Mouse (Mus musculus) MEL (cell line): ENCODE measurements around the gene B230217C12Rik. TPM values are rescaled to one million over a fixed set of nuclear protein-coding genes. Genes with fewer than 3 reads are reported as not detected.

ENCODE experiments used
- DNase-seq: peaks from one replicate; pipeline ENCODE4 v3.0.0; 2011; ENCODE audit warnings: low read depth, low spot score
- H3K27ac ChIP-seq: 2 replicates; pipeline ENCODE4 v1.5.1; 2012; ENCODE audit warnings: low read depth, mild to moderate bottlenecking, control low read depth, low read length, moderate library complexity; ENCODE audit not compliant: control insufficient read depth
- H3K27me3 ChIP-seq, 2 experiments: fragments of 150-350 bp in 1 of 2; sonication (generic) in 1 of 2; 2 replicates each; pipeline ENCODE4 v1.6.1; 2012; ENCODE audit warnings: low read length in 2 of 2, mild to moderate bottlenecking in 2 of 2, improper control_type of control experiment in 1 of 2, moderate library complexity in 1 of 2; ENCODE audit not compliant: insufficient read depth in 2 of 2, control insufficient read depth in 1 of 2
- H3K36me3 ChIP-seq, 2 experiments: 2 replicates each; pipeline ENCODE4 v1.6.1; 2012 to 2014; ENCODE audit warnings: low read length in 2 of 2, improper control_type of control experiment in 1 of 2, inconsistent platforms in 1 of 2, mild to moderate bottlenecking in 1 of 2; ENCODE audit not compliant: insufficient read depth in 2 of 2, control insufficient read depth in 1 of 2
- H3K4me1 ChIP-seq, 2 experiments: fragments of 150-350 bp in 1 of 2; sonication (generic) in 1 of 2; 2 replicates each; pipeline ENCODE4 v1.6.1; 2012; ENCODE audit warnings: low read length in 2 of 2, improper control_type of control experiment in 1 of 2, mild to moderate bottlenecking in 1 of 2; ENCODE audit not compliant: insufficient read depth in 2 of 2, control insufficient read depth in 1 of 2
- H3K4me3 ChIP-seq, 2 experiments: fragments of 150-350 bp in 1 of 2; sonication (generic) in 1 of 2; 2 replicates each; pipeline ENCODE4 v1.5.1; 2012; ENCODE audit warnings: low read depth in 2 of 2, low read length in 2 of 2, mild to moderate bottlenecking in 2 of 2, moderate library complexity in 2 of 2, control low read depth in 1 of 2, improper control_type of control experiment in 1 of 2; ENCODE audit not compliant: control insufficient read depth in 1 of 2, insufficient read depth in 1 of 2
- H3K79me2 ChIP-seq: 2 replicates; pipeline ENCODE4 v1.6.1; 2012; ENCODE audit warnings: mild to moderate bottlenecking, low read length, moderate library complexity; ENCODE audit not compliant: control insufficient read depth, poor library complexity, insufficient read depth
- H3K9ac ChIP-seq: 2 replicates; pipeline ENCODE4 v1.6.1; 2012; ENCODE audit warnings: low read depth, mild to moderate bottlenecking, control low read depth, low read length, moderate library complexity; ENCODE audit not compliant: control insufficient read depth, poor library complexity, severe bottlenecking
- H3K9me3 ChIP-seq: fragments of 150-350 bp; sonication (generic); replicated peaks from 2 replicates; pipeline ENCODE4 v1.6.1; 2012; ENCODE audit warnings: mild to moderate bottlenecking, low read length, improper control_type of control experiment, moderate library complexity; ENCODE audit not compliant: insufficient read depth
- BHLHE40 ChIP-seq: IDR thresholded peaks from 2 replicates; pipeline ENCODE4 v1.6.1; 2012; ENCODE audit warnings: low read depth, mild to moderate bottlenecking, inconsistent platforms, low read length, improper control_type of control experiment, borderline replicate concordance
- CHD1 ChIP-seq: IDR thresholded peaks from 2 replicates; pipeline ENCODE4 v1.6.1; 2012; ENCODE audit warnings: low read depth, mild to moderate bottlenecking, inconsistent platforms, low read length, improper control_type of control experiment
- CHD2 ChIP-seq: IDR thresholded peaks from 2 replicates; pipeline ENCODE4 v1.6.1; 2011; ENCODE audit warnings: low read length, improper control_type of control experiment
- CTCF ChIP-seq, 3 experiments: IDR thresholded peaks in 2 of 3; conservative IDR thresholded peaks in 1 of 3; 2 replicates each; pipeline ENCODE4 v1.5.1; 2011 to 2012; ENCODE audit warnings: low read length in 3 of 3, low read depth in 2 of 3, mild to moderate bottlenecking in 2 of 3, improper control_type of control experiment in 1 of 3, inconsistent platforms in 1 of 3, mixed read lengths in 1 of 3, moderate library complexity in 1 of 3; ENCODE audit not compliant: control insufficient read depth in 1 of 3, insufficient read depth in 1 of 3, poor library complexity in 1 of 3, severe bottlenecking in 1 of 3
- EP300 ChIP-seq, 2 experiments: IDR thresholded peaks; 2 replicates each; pipeline ENCODE4 v1.6.1; 2011; ENCODE audit warnings: improper control_type of control experiment in 2 of 2, low read length in 2 of 2, low read depth in 1 of 2, mild to moderate bottlenecking in 1 of 2
- ETS1 ChIP-seq: IDR thresholded peaks from 2 replicates; pipeline ENCODE4 v1.6.1; 2012; ENCODE audit warnings: low read depth, mild to moderate bottlenecking, inconsistent platforms, low read length, improper control_type of control experiment, moderate library complexity
- GABPA ChIP-seq: IDR thresholded peaks from 2 replicates; pipeline ENCODE4 v1.6.1; 2012; ENCODE audit warnings: low read depth, mild to moderate bottlenecking, inconsistent platforms, low read length, improper control_type of control experiment, moderate library complexity
- HCFC1 ChIP-seq: IDR thresholded peaks from 2 replicates; pipeline ENCODE4 v1.6.1; 2012; ENCODE audit warnings: low read depth, mild to moderate bottlenecking, inconsistent platforms, low read length, improper control_type of control experiment, moderate library complexity
- JUND ChIP-seq: IDR thresholded peaks from 2 replicates; pipeline ENCODE4 v1.6.1; 2011; ENCODE audit warnings: low read depth, mild to moderate bottlenecking, improper control_type of control experiment, low read length
- KAT2A ChIP-seq: conservative IDR thresholded peaks from 2 replicates; pipeline ENCODE4 v1.6.1; 2012; ENCODE audit warnings: low read depth, low read length, improper control_type of control experiment, inconsistent platforms
- MAFK ChIP-seq: IDR thresholded peaks from 2 replicates; pipeline ENCODE4 v1.6.1; 2011; ENCODE audit warnings: low read depth, mild to moderate bottlenecking, low read length, improper control_type of control experiment, borderline replicate concordance
- MEF2A ChIP-seq: IDR thresholded peaks from 2 replicates; pipeline ENCODE4 v1.6.1; 2014; ENCODE audit warnings: low read depth, mild to moderate bottlenecking, inconsistent platforms, low read length, improper control_type of control experiment; ENCODE audit not compliant: poor library complexity, insufficient replicate concordance, severe bottlenecking; ENCODE audit errors: extremely low read depth
- MXI1 ChIP-seq: IDR thresholded peaks from 2 replicates; pipeline ENCODE4 v1.6.1; 2011; ENCODE audit warnings: mild to moderate bottlenecking, low read depth, low read length, improper control_type of control experiment
- MYB ChIP-seq: IDR thresholded peaks from 2 replicates; pipeline ENCODE4 v1.6.1; 2011; ENCODE audit warnings: mild to moderate bottlenecking, low read depth, low read length, improper control_type of control experiment
- MYC ChIP-seq: IDR thresholded peaks from 2 replicates; pipeline ENCODE4 v1.6.1; 2011; ENCODE audit warnings: low read depth, mild to moderate bottlenecking, low read length, improper control_type of control experiment, moderate library complexity
- NELFE ChIP-seq: IDR thresholded peaks from 2 replicates; pipeline ENCODE4 v1.6.1; 2011; ENCODE audit warnings: low read depth, low read length, improper control_type of control experiment
- POLR2A ChIP-seq, 2 experiments: IDR thresholded peaks; 2 replicates each; pipeline ENCODE4 v1.6.1; 2011 to 2012; ENCODE audit warnings: low read length in 2 of 2, mild to moderate bottlenecking in 2 of 2, control low read depth in 1 of 2, improper control_type of control experiment in 1 of 2, low read depth in 1 of 2, moderate library complexity in 1 of 2; ENCODE audit not compliant: control insufficient read depth in 1 of 2, insufficient read depth in 1 of 2, poor library complexity in 1 of 2
- RCOR1 ChIP-seq: IDR thresholded peaks from 2 replicates; pipeline ENCODE4 v1.6.1; 2012; ENCODE audit warnings: low read depth, mild to moderate bottlenecking, inconsistent platforms, low read length, improper control_type of control experiment
- TAL1 ChIP-seq: IDR thresholded peaks from 2 replicates; pipeline ENCODE4 v1.6.1; 2012; ENCODE audit warnings: mild to moderate bottlenecking, inconsistent platforms, low read length, moderate library complexity, mixed read lengths
- TBP ChIP-seq: IDR thresholded peaks from 2 replicates; pipeline ENCODE4 v1.8.0; 2011; ENCODE audit warnings: low read depth, low read length, improper control_type of control experiment
- TCF12 ChIP-seq: IDR thresholded peaks from 2 replicates; pipeline ENCODE4 v1.6.1; 2014; ENCODE audit warnings: low read depth, mild to moderate bottlenecking, inconsistent platforms, low read length, improper control_type of control experiment, moderate library complexity
- USF2 ChIP-seq, 2 experiments: IDR thresholded peaks; 2 replicates each; pipeline ENCODE4 v1.6.1; 2011 to 2012; ENCODE audit warnings: improper control_type of control experiment in 2 of 2, low read length in 2 of 2, borderline replicate concordance in 1 of 2, inconsistent platforms in 1 of 2, low read depth in 1 of 2, mild to moderate bottlenecking in 1 of 2; ENCODE audit not compliant: insufficient read depth in 1 of 2
- ZC3H11A ChIP-seq: IDR thresholded peaks from 2 replicates; pipeline ENCODE4 v1.6.1; 2012; ENCODE audit warnings: low read depth, mild to moderate bottlenecking, inconsistent platforms, low read length, improper control_type of control experiment
- ZKSCAN1 ChIP-seq: IDR thresholded peaks from 2 replicates; pipeline ENCODE4 v1.6.1; 2012; ENCODE audit warnings: low read depth, mild to moderate bottlenecking, inconsistent platforms, low read length, improper control_type of control experiment, moderate library complexity
- ZMIZ1 ChIP-seq: IDR thresholded peaks from 2 replicates; pipeline ENCODE4 v1.6.1; 2012; ENCODE audit warnings: low read depth, mild to moderate bottlenecking, inconsistent platforms, low read length, improper control_type of control experiment, moderate library complexity
- polyA plus RNA-seq, 2 experiments: library from polyadenylated mRNA; stranded (reverse) in 1 of 2; unstranded in 1 of 2; fragments of >175 nt in 1 of 2; fragments of >200 nt in 1 of 2; gene quantifications; 2 replicates each; pipeline versions ENCODE4 v1.2.1 to v1.2.4; 2012; ENCODE audit warnings: low replicate concordance in 2 of 2, low read depth in 1 of 2; ENCODE audit not compliant: insufficient read length in 2 of 2, insufficient read depth in 1 of 2, missing spikeins in 1 of 2
- total RNA-seq: library from RNA; depleted of rRNA; stranded (reverse); fragments of 300-350 nt; gene quantifications from 2 replicates; pipeline ENCODE4 v1.2.3, GENCODE M21; 2012

The B230217C12Rik gene
- total and polyA plus RNA-seq, 3 experiments, result 0.81 TPM; not detected in 2

DNA sequence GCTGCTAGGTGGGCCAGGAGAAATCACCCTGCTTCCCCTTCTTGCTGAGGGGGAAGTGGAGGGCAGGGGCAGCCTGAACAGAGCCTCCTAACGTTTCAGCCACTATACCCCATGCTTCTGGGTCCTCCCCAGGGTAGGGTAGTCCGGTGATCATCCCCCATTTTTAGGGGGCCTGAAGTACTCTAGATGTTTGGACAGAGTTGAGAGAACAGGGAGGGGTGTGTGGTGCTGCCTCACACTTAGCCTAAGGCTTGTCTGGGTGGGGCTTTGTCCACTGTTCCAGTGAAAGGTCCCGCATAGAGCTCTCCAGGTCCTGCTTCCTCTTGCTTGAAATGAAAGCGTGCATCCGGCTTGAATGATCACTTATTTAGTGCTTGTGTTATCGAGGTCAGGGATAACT lies 10.1 kb upstream of the B230217C12Rik start:
- no peak for DNase-seq
- peaks cover 11 to 15% of the 10 kb centered on the region in 2 experiments for H3K4me1 ChIP-seq
- no peaks in the 10 kb centered on the region for H3K79me2 ChIP-seq
- TF ChIP-seq TBP (no peak), HCFC1 (no peak), GABPA (no peak), MYB (no peak), RCOR1 (no peak), MYC (no peak), MEF2A (no peak), TCF12 (no peak), CHD1 (no peak), ZMIZ1 (no peak), BHLHE40 (no peak), MXI1 (no peak), USF2 (IDR thresholded peaks at IDR 0.05; ENCODE audit: borderline replicate concordance in 1 of 2, insufficient read depth in 1 of 2, low read depth in 1 of 2, low read length in 2 of 2) (no peak), JUND (no peak), CTCF (IDR thresholded peaks at IDR 0.05 in 2 of 3, conservative IDR thresholded peaks at IDR 0.05 in 1 of 3; ENCODE audit: control insufficient read depth in 1 of 3, insufficient read depth in 1 of 3, low read depth in 2 of 3, low read length in 3 of 3, poor library complexity in 1 of 3, severe bottlenecking in 1 of 3) (no peak), ZKSCAN1 (no peak), MAFK (no peak), ETS1 (no peak), CHD2 (no peak), TAL1 (no peak)
- H3K9ac ChIP-seq, result no peak overlapping the region
- H3K27ac ChIP-seq, result no peak overlapping the region
- no peaks in the 10 kb centered on the region for H3K9me3 ChIP-seq
- peaks cover 1 to 4% of the 10 kb centered on the region in 2 experiments for H3K36me3 ChIP-seq
- H3K4me3 ChIP-seq, result no peak overlapping the region
- H3K27me3 ChIP-seq, result no peaks in the 10 kb centered on the region

DNA sequence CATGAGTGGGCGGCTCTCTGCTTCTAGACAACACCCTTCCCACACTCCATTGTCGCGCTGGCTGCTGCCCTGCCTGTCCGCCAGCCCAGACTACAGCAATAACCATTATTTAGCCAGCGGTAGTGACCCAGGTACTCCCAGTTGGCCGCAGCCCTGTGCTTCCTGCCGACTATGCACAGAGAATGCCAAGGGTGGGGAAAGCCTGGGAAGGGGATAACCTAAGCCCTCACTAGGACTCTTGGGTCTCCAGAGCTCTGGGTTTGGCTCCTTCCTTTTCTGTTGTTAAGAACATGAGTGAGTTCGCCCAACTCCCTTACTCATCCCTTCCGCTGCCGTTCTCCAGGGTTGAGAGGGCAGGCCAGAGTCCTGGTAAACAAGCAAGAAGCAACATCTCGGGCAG lies 8.6 kb upstream of the B230217C12Rik start:
- no peaks in the 10 kb centered on the region for H3K36me3 ChIP-seq
- no peak for TF ChIP-seq TAL1
- TF ChIP-seq HCFC1, result no peak
- TF ChIP-seq NELFE, result no peak
- TF ChIP-seq POLR2A (IDR thresholded peaks at IDR 0.05; ENCODE audit: control insufficient read depth in 1 of 2, insufficient read depth in 1 of 2, low read depth in 1 of 2, low read length in 2 of 2, poor library complexity in 1 of 2), result no peak
- TF ChIP-seq ZC3H11A, result no peak
- TF ChIP-seq ZMIZ1, result no peak
- no peak for TF ChIP-seq MYB
- no peak for TF ChIP-seq KAT2A
- no peak for TF ChIP-seq EP300 (IDR thresholded peaks at IDR 0.05; ENCODE audit: low read depth in 1 of 2, low read length in 2 of 2)
- no peak for TF ChIP-seq CTCF (IDR thresholded peaks at IDR 0.05 in 2 of 3, conservative IDR thresholded peaks at IDR 0.05 in 1 of 3; ENCODE audit: control insufficient read depth in 1 of 3, insufficient read depth in 1 of 3, low read depth in 2 of 3, low read length in 3 of 3, poor library complexity in 1 of 3, severe bottlenecking in 1 of 3)
- TF ChIP-seq JUND, result no peak
- no peak for DNase-seq
- no peak overlapping the region for H3K27ac ChIP-seq
- H3K9me3 ChIP-seq, result no peaks in the 10 kb centered on the region
- no peak overlapping the region for H3K4me3 ChIP-seq
- H3K4me1 ChIP-seq, result no peaks in the 10 kb centered on the region
- no peaks in the 10 kb centered on the region for H3K27me3 ChIP-seq
- H3K9ac ChIP-seq, result no peak overlapping the region
- no peaks in the 10 kb centered on the region for H3K79me2 ChIP-seq
